Mouse (Mus musculus): Measurements from ENCODE around the gene Zmynd8. TPM values are rescaled to one million over a fixed set of nuclear protein-coding genes. Genes with fewer than 3 reads are reported as not detected.

The Zmynd8 gene
- polyA plus RNA-seq, 1 experiment: 20.7 TPM

DNA sequence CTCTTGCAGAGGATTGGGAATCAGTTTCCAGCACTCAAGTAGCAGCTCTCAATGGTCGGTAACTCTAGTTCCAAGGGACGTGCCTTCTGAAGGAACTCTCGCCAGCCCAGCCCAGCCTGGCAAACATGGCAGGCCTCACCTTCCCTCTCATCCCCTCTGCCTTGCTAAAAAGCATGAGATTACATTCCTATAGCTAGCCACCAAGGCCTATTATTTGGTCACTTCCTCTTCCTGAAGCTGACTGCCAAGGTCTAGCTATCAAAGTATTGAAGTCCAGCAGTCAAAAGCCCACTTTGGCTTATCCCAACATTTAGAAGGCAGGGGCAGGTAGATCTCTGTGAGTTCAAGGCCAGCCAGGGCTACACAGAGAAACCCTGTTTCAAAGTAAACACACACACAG lies 24.2 kb upstream of the Zmynd8 start:
- no peaks in the 10 kb centered on the region for H3K79me2 ChIP-seq (ENCODE audit: control insufficient read depth, insufficient read depth)
- no peaks in the 10 kb centered on the region for H3K36me3 ChIP-seq (ENCODE audit: control insufficient read depth, insufficient read depth)
- TF ChIP-seq MAX (IDR thresholded peaks at IDR 0.05) (no peak), FOSL1 (IDR thresholded peaks at IDR 0.05; ENCODE audit: insufficient read depth, low read length, poor library complexity, severe bottlenecking) (no peak), CTCF (IDR thresholded peaks at IDR 0.05; ENCODE audit: control insufficient read depth, insufficient read depth, insufficient read length) (no peak), CEBPB (IDR thresholded peaks at IDR 0.05; ENCODE audit: low read depth) (no peak), MYOG (IDR thresholded peaks at IDR 0.05; ENCODE audit: control insufficient read depth, extremely low read depth, insufficient read length) (no peak), USF1 (IDR thresholded peaks at IDR 0.05; ENCODE audit: low read depth) (no peak), MYOD1 (IDR thresholded peaks at IDR 0.05; ENCODE audit: control insufficient read depth, insufficient read length, low read depth) (no peak)
- H3K79me3 ChIP-seq (ENCODE audit: low read depth): no peaks in the 10 kb centered on the region
- H3ac ChIP-seq (ENCODE audit: control insufficient read depth, insufficient read length, low read depth): no peak overlapping the region
- no peak overlapping the region for H3K4me3 ChIP-seq (ENCODE audit: insufficient read depth, poor library complexity, severe bottlenecking)
- no peaks in the 10 kb centered on the region for H3K27me3 ChIP-seq (ENCODE audit: control insufficient read depth, insufficient read depth, insufficient read length)

DNA sequence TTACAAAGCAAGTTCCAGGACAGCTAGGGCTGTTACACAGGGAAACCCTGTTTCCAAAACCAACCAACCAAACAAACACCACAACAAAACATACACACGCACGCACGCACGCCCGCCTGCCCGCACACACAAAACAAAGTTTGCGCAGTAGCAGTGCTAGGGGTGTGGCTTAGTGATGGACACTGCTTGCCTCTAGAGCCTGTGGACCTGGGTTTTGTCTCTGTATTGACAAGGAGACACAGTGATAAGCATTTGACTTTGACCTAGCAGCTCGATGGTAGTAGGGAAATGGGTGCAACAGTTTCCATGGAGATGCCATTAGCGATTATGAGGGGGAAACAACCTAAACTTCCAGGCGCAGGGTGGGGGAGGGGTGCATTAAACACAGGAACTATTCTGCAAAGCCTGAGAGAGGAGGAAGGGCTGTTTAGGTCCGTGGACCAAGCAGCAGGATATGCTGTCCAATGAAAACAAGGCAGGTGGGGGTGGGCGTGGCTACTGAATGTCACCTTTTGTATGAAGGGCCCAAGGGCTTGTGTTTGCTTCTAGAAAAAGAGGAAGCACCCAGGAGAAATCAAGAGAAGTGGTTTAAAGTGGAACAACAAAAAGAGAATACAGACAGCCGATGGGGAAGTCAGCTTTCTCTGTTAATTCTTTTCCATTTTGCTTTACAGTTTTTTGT lies 23.4 kb upstream of the Zmynd8 start:
- Histone ChIP-seq H3K4me3 (ENCODE audit: insufficient read depth, poor library complexity, severe bottlenecking) (no peak overlapping the region), H3K27me3 (ENCODE audit: control insufficient read depth, insufficient read depth, insufficient read length) (no peaks in the 10 kb centered on the region), H3K79me2 (ENCODE audit: control insufficient read depth, insufficient read depth) (no peaks in the 10 kb centered on the region), H3ac (ENCODE audit: control insufficient read depth, insufficient read length, low read depth) (no peak overlapping the region), H3K36me3 (ENCODE audit: control insufficient read depth, insufficient read depth) (no peaks in the 10 kb centered on the region), H3K79me3 (ENCODE audit: low read depth) (no peaks in the 10 kb centered on the region)
- TF ChIP-seq MYOD1 (IDR thresholded peaks at IDR 0.05; ENCODE audit: control insufficient read depth, insufficient read length, low read depth) (no peak), USF1 (IDR thresholded peaks at IDR 0.05; ENCODE audit: low read depth) (no peak), MYOG (IDR thresholded peaks at IDR 0.05; ENCODE audit: control insufficient read depth, extremely low read depth, insufficient read length) (no peak), MAX (IDR thresholded peaks at IDR 0.05) (no peak), FOSL1 (IDR thresholded peaks at IDR 0.05; ENCODE audit: insufficient read depth, low read length, poor library complexity, severe bottlenecking) (no peak), CTCF (IDR thresholded peaks at IDR 0.05; ENCODE audit: control insufficient read depth, insufficient read depth, insufficient read length) (no peak), CEBPB (IDR thresholded peaks at IDR 0.05; ENCODE audit: low read depth) (no peak)

DNA sequence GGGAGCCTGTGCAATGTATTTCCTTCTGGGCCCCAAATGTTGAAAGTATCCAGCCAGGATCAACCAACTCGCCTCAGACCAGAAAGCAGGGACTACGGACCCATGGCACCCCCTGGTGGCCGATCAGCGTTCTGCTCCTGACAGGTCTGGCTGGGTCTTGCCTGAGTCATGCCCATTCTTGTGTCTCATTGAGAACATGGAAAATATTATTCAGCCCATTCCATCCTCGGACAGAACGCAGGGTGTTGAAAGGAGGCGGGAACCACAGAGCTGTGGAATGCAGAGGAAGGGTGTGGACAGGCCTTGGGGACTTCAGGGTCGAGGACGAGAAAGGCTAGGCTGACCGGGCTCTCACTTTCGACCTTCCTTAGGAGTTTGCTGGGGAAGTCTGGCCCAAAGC lies 15.5 kb upstream of the Zmynd8 start:
- TF ChIP-seq MAX (IDR thresholded peaks at IDR 0.05) (no peak), CTCF (IDR thresholded peaks at IDR 0.05; ENCODE audit: control insufficient read depth, insufficient read depth, insufficient read length) (peak; percentile 97)
- no peaks in the 10 kb centered on the region for H3K27me3 ChIP-seq (ENCODE audit: control insufficient read depth, insufficient read depth, insufficient read length)
- no peak overlapping the region for H3ac ChIP-seq (ENCODE audit: control insufficient read depth, insufficient read length, low read depth)
- no peaks in the 10 kb centered on the region for H3K79me2 ChIP-seq (ENCODE audit: control insufficient read depth, insufficient read depth)
- no peaks in the 10 kb centered on the region for H3K79me3 ChIP-seq (ENCODE audit: low read depth)
- H3K4me3 ChIP-seq (ENCODE audit: insufficient read depth, poor library complexity, severe bottlenecking): no peak overlapping the region
- H3K36me3 ChIP-seq (ENCODE audit: control insufficient read depth, insufficient read depth): no peaks in the 10 kb centered on the region

DNA sequence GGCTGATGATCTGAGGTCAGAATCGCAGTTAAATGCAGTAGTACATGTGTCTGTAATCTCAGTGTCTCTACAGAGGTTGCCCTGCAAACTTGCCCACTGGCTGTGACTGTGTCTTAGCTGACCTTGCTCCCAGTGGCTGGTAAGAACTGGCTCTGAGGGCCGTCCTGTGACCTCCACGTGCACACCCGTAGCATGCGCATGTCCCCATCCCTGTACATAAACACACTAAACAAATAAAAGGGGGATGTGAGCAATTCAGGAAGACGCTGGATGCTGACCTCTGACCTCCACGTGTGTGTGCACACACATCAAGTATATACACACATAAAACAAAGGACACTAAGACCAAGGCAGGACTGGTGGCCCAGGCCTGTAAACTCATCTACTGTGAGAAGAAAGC lies 14.3 kb upstream of the Zmynd8 start:
- Histone ChIP-seq H3ac (ENCODE audit: control insufficient read depth, insufficient read length, low read depth) (no peak overlapping the region), H3K4me3 (ENCODE audit: insufficient read depth, poor library complexity, severe bottlenecking) (no peak overlapping the region), H3K79me2 (ENCODE audit: control insufficient read depth, insufficient read depth) (no peaks in the 10 kb centered on the region), H3K36me3 (ENCODE audit: control insufficient read depth, insufficient read depth) (no peaks in the 10 kb centered on the region), H3K79me3 (ENCODE audit: low read depth) (no peaks in the 10 kb centered on the region), H3K27me3 (ENCODE audit: control insufficient read depth, insufficient read depth, insufficient read length) (no peaks in the 10 kb centered on the region)
- no peak for TF ChIP-seq USF1 (IDR thresholded peaks at IDR 0.05; ENCODE audit: low read depth)
- TF ChIP-seq MYOD1 (IDR thresholded peaks at IDR 0.05; ENCODE audit: control insufficient read depth, insufficient read length, low read depth): no peak
- TF ChIP-seq MYOG (IDR thresholded peaks at IDR 0.05; ENCODE audit: control insufficient read depth, extremely low read depth, insufficient read length): no peak
- TF ChIP-seq CTCF (IDR thresholded peaks at IDR 0.05; ENCODE audit: control insufficient read depth, insufficient read depth, insufficient read length): no peak
- TF ChIP-seq FOSL1 (IDR thresholded peaks at IDR 0.05; ENCODE audit: insufficient read depth, low read length, poor library complexity, severe bottlenecking): no peak
- no peak for TF ChIP-seq CEBPB (IDR thresholded peaks at IDR 0.05; ENCODE audit: low read depth)
- no peak for TF ChIP-seq MAX (IDR thresholded peaks at IDR 0.05)

DNA sequence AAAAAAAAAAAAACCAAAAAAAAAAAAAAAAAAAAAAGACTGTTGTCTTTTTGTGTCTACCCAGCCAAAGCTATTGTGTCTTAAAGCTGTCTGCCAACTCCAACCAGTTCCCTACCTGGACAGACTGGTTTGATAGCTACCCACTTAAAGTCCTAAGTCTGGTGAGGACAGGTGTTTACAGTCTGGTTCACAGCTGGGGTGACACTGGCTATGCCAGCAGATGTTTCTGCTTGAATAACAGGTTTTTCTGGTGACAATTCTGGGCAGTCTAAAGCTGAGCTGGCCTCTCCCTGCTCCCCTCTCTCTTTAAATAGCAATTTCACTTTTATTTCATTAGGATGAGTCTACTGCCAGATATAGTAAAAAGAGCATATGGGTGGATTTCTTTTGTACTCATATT lies 10.9 kb upstream of the Zmynd8 start:
- Histone ChIP-seq H3ac (ENCODE audit: control insufficient read depth, insufficient read length, low read depth) (no peak overlapping the region), H3K36me3 (ENCODE audit: control insufficient read depth, insufficient read depth) (no peaks in the 10 kb centered on the region), H3K79me2 (ENCODE audit: control insufficient read depth, insufficient read depth) (no peaks in the 10 kb centered on the region), H3K79me3 (ENCODE audit: low read depth) (no peaks in the 10 kb centered on the region), H3K27me3 (ENCODE audit: control insufficient read depth, insufficient read depth, insufficient read length) (no peaks in the 10 kb centered on the region), H3K4me3 (ENCODE audit: insufficient read depth, poor library complexity, severe bottlenecking) (no peak overlapping the region)
- no peak for TF ChIP-seq CEBPB (IDR thresholded peaks at IDR 0.05; ENCODE audit: low read depth)
- TF ChIP-seq CTCF (IDR thresholded peaks at IDR 0.05; ENCODE audit: control insufficient read depth, insufficient read depth, insufficient read length): no peak
- TF ChIP-seq MYOG (IDR thresholded peaks at IDR 0.05; ENCODE audit: control insufficient read depth, extremely low read depth, insufficient read length): no peak
- TF ChIP-seq MYOD1 (IDR thresholded peaks at IDR 0.05; ENCODE audit: control insufficient read depth, insufficient read length, low read depth): no peak
- no peak for TF ChIP-seq MAX (IDR thresholded peaks at IDR 0.05)
- TF ChIP-seq FOSL1 (IDR thresholded peaks at IDR 0.05; ENCODE audit: insufficient read depth, low read length, poor library complexity, severe bottlenecking): no peak

DNA sequence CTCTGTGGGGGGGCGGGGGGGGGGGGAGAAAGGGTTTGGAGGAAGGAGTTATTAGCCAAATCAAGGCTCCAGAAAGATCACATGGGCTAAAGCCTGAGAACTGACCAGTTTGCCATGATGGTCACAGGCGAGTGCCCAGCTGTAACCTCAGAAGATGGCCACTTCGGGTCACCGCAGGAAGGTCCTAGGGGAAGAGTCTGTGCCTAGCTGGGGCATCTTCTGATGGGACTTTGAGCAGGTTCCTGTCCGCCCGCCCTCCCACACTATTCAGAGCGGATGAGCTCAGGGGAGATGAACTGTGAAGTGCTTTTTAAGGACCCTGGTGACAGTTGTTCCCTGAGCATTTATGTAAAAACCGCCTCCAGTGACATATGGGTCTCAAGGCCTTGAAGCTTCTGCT lies 8.4 kb upstream of the Zmynd8 start:
- no peak overlapping the region for H3ac ChIP-seq (ENCODE audit: control insufficient read depth, insufficient read length, low read depth)
- H3K79me3 ChIP-seq (ENCODE audit: low read depth): no peaks in the 10 kb centered on the region
- H3K4me3 ChIP-seq (ENCODE audit: insufficient read depth, poor library complexity, severe bottlenecking): no peak overlapping the region
- no peaks in the 10 kb centered on the region for H3K27me3 ChIP-seq (ENCODE audit: control insufficient read depth, insufficient read depth, insufficient read length)
- H3K79me2 ChIP-seq (ENCODE audit: control insufficient read depth, insufficient read depth): no peaks in the 10 kb centered on the region
- no peak for TF ChIP-seq MYOD1 (IDR thresholded peaks at IDR 0.05; ENCODE audit: control insufficient read depth, insufficient read length, low read depth)
- no peak for TF ChIP-seq MYOG (IDR thresholded peaks at IDR 0.05; ENCODE audit: control insufficient read depth, extremely low read depth, insufficient read length)
- TF ChIP-seq CTCF (IDR thresholded peaks at IDR 0.05; ENCODE audit: control insufficient read depth, insufficient read depth, insufficient read length): no peak
- no peak for TF ChIP-seq CEBPB (IDR thresholded peaks at IDR 0.05; ENCODE audit: low read depth)
- TF ChIP-seq USF1 (IDR thresholded peaks at IDR 0.05; ENCODE audit: low read depth): no peak
- TF ChIP-seq FOSL1 (IDR thresholded peaks at IDR 0.05; ENCODE audit: insufficient read depth, low read length, poor library complexity, severe bottlenecking): no peak
- no peak for TF ChIP-seq MAX (IDR thresholded peaks at IDR 0.05)
- H3K36me3 ChIP-seq (ENCODE audit: control insufficient read depth, insufficient read depth): no peaks in the 10 kb centered on the region
